Mouse (Mus musculus) midbrain, embryonic 14.5 days (tissue): ENCODE measurements around the gene Sdhaf4. TPM values are rescaled to one million over a fixed set of nuclear protein-coding genes. Genes with fewer than 3 reads are reported as not detected.

Source experiments
- ATAC-seq: fragments of 200-750 bp; cut with Nextera tagmentation; 2 replicates; pipeline ENCODE4 v1.8.0; 2017; ENCODE audit warnings: moderate number of reproducible peaks, moderate library complexity; ENCODE audit not compliant: low FRiP score, low TSS enrichment
- DNase-seq: peaks from one replicate; pipeline ENCODE4 v3.0.0-alpha.2; 2015
- H3K27ac ChIP-seq: fragments of 300-500 bp; sonication (generic); replicated peaks from 2 replicates; pipeline ENCODE4 v1.5.1; 2014; ENCODE audit warnings: mild to moderate bottlenecking, low read depth, low read length, moderate library complexity
- H3K27me3 ChIP-seq: fragments of 300-500 bp; sonication (generic); 2 replicates; pipeline ENCODE4 v1.6.1; 2014; ENCODE audit warnings: low read length, control low read depth, mixed read lengths; ENCODE audit not compliant: control insufficient read depth, insufficient read depth
- H3K36me3 ChIP-seq: fragments of 300-500 bp; sonication (generic); 2 replicates; pipeline ENCODE4 v1.6.1; 2014; ENCODE audit warnings: low read length, control low read depth; ENCODE audit not compliant: control insufficient read depth, insufficient read depth
- H3K4me1 ChIP-seq: fragments of 300-500 bp; sonication (generic); 2 replicates; pipeline ENCODE4 v1.6.1; 2014; ENCODE audit warnings: mild to moderate bottlenecking, antibody characterized with exemption, low read length, control low read depth; ENCODE audit not compliant: control insufficient read depth, insufficient read depth
- H3K4me2 ChIP-seq: fragments of 300-500 bp; sonication (generic); 2 replicates; pipeline ENCODE4 v1.6.1; 2014; ENCODE audit warnings: mild to moderate bottlenecking, low read length, moderate library complexity
- H3K4me3 ChIP-seq: fragments of 300-500 bp; sonication (generic); replicated peaks from 2 replicates; pipeline ENCODE4 v1.5.1; 2014; ENCODE audit warnings: low read depth, low read length
- H3K9ac ChIP-seq: fragments of 300-500 bp; sonication (generic); replicated peaks from 2 replicates; pipeline ENCODE4 v1.6.1; 2014; ENCODE audit warnings: mild to moderate bottlenecking, low read length, moderate library complexity
- H3K9me3 ChIP-seq: fragments of 300-500 bp; sonication (generic); 2 replicates; pipeline ENCODE4 v1.6.1; 2016; ENCODE audit warnings: low read length, control low read depth, mixed read lengths; ENCODE audit not compliant: control insufficient read depth
- WGBS: fragments of 180-500 bp; shearing (Covaris S2); extraction: QIAGEN DNeasy Blood & Tissue Kit; methylation state at CpG from one replicate; pipeline ENCODE4 v1.1.7; 2014; 5-methylcytosine and 5-hydroxymethylcytosine counted together
- polyA plus RNA-seq: library from polyadenylated mRNA; unstranded; fragments of >200 nt; fragmentation: Nextera tagmentation; extraction: Ambion mirVana; gene quantifications from 2 replicates; pipeline ENCODE4 v1.2.1, GENCODE M21; 2014

Sdhaf4 gene
- polyA plus RNA-seq = 115 and 124 TPM in 2 replicates

- Histone ChIP-seq H3K4me2 (peak within 1 kb of the TSS; percentile 70), H3K27me3 (no peaks in the 10 kb centered on the region), H3K4me1 (peaks cover 7% of the 10 kb centered on the region; the same call in 1 of the 2 replicates), H3K9ac (peak within 1 kb of the TSS; percentile 78), H3K36me3 (peaks cover 19% of the 10 kb centered on the region), H3K9me3 (no peaks in the 10 kb centered on the region), H3K4me3 (peak within 1 kb of the TSS; percentile 61), H3K27ac (peak within 1 kb of the TSS; percentile 91)
- ATAC-seq (peak; percentile 97), DNase-seq (peak; percentile 98)
- WGBS = 2% methylated on average over 47 of the region's 47 CpGs
Observed at GRCm38 (mm10) chr1:24005070-24005804, at the start of gene Sdhaf4. TSS of gene Sdhaf4 (minus strand) at chr1:24005656.

- no peaks in the 10 kb centered on the region for H3K4me1 ChIP-seq
- peaks cover 15% of the 10 kb centered on the region for H3K36me3 ChIP-seq
- H3K27me3 ChIP-seq = no peaks in the 10 kb centered on the region
- H3K27ac ChIP-seq = no peak overlapping the region
- no peaks in the 10 kb centered on the region for H3K9me3 ChIP-seq
- WGBS = 77% methylated on average over 6 of the region's 6 CpGs
- H3K4me3 ChIP-seq = no peak overlapping the region
- ATAC-seq (no peak), DNase-seq (no peak)
- H3K4me2 ChIP-seq = no peak overlapping the region
- no peak overlapping the region for H3K9ac ChIP-seq
Observed at GRCm38 (mm10) chr1:24046730-24047510, 41.5 kb upstream of the Sdhaf4 start.

GRCm38 (mm10) chr1:24045627-24046026 lies 40.2 kb upstream of the Sdhaf4 start:
- Histone ChIP-seq H3K27ac (no peak overlapping the region), H3K9ac (no peak overlapping the region), H3K4me2 (no peak overlapping the region), H3K36me3 (peaks cover 9% of the 10 kb centered on the region), H3K27me3 (no peaks in the 10 kb centered on the region), H3K4me1 (no peaks in the 10 kb centered on the region), H3K9me3 (no peaks in the 10 kb centered on the region), H3K4me3 (no peak overlapping the region)
- WGBS = 76% methylated on average over 5 of the region's 5 CpGs
- ATAC-seq (no peak), DNase-seq (no peak)

GRCm38 (mm10) chr1:24043007-24043406 lies 37.6 kb upstream of the Sdhaf4 start:
- H3K9ac ChIP-seq = no peak overlapping the region
- WGBS = 38% methylated on average over 5 of the region's 5 CpGs
- no peak overlapping the region for H3K27ac ChIP-seq
- H3K4me2 ChIP-seq = no peak overlapping the region
- H3K9me3 ChIP-seq = no peaks in the 10 kb centered on the region
- DNase-seq (no peak), ATAC-seq (no peak)
- no peaks in the 10 kb centered on the region for H3K4me1 ChIP-seq
- H3K36me3 ChIP-seq = peaks cover 11% of the 10 kb centered on the region; the same call in 1 of the 2 replicates
- H3K4me3 ChIP-seq = no peak overlapping the region
- no peaks in the 10 kb centered on the region for H3K27me3 ChIP-seq

GRCm38 (mm10) chr1:24033759-24034423 lies 28.4 kb upstream of the Sdhaf4 start:
- Histone ChIP-seq H3K27me3 (no peaks in the 10 kb centered on the region), H3K36me3 (peaks cover 23% of the 10 kb centered on the region), H3K4me3 (no peak overlapping the region), H3K4me2 (no peak overlapping the region), H3K27ac (no peak overlapping the region), H3K9ac (no peak overlapping the region), H3K9me3 (no peaks in the 10 kb centered on the region), H3K4me1 (no peaks in the 10 kb centered on the region)
- peak; percentile 71 for DNase-seq
- WGBS = 93% methylated on average over 2 of the region's 2 CpGs
- ATAC-seq = no peak

GRCm38 (mm10) chr1:24010821-24011220 lies 5.4 kb upstream of the Sdhaf4 start:
- no peak overlapping the region for H3K4me3 ChIP-seq
- H3K9ac ChIP-seq = no peak overlapping the region
- ATAC-seq (no peak), DNase-seq (no peak)
- 0 out of 2 replicates have a peak, but pooled peaks cover 12% of the 10 kb centered on the region for H3K36me3 ChIP-seq
- 94% methylated on average over 6 of the region's 6 CpGs for WGBS
- H3K27ac ChIP-seq = no peak overlapping the region
- no peak overlapping the region for H3K4me2 ChIP-seq
- H3K9me3 ChIP-seq = no peaks in the 10 kb centered on the region
- no peaks in the 10 kb centered on the region for H3K27me3 ChIP-seq
- H3K4me1 ChIP-seq = no peaks in the 10 kb centered on the region

GRCm38 (mm10) chr1:24010016-24010415 lies 4.6 kb upstream of the Sdhaf4 start:
- Histone ChIP-seq H3K4me3 (no peak overlapping the region), H3K4me1 (no peaks in the 10 kb centered on the region), H3K9me3 (no peaks in the 10 kb centered on the region), H3K9ac (no peak overlapping the region), H3K27ac (no peak overlapping the region), H3K4me2 (no peak overlapping the region), H3K36me3 (0 out of 2 replicates have a peak, but pooled peaks cover 8% of the 10 kb centered on the region), H3K27me3 (no peaks in the 10 kb centered on the region)
- ATAC-seq = no peak
- 97% methylated on average over 6 of the region's 6 CpGs for WGBS
- no peak for DNase-seq

GRCm38 (mm10) chr1:24007621-24008020 lies 2.2 kb upstream of the Sdhaf4 start:
- 88% methylated on average over 8 of the region's 8 CpGs for WGBS
- Histone ChIP-seq H3K9me3 (no peaks in the 10 kb centered on the region), H3K36me3 (peaks cover 4% of the 10 kb centered on the region; the same call in 1 of the 2 replicates), H3K4me1 (peaks cover 7% of the 10 kb centered on the region; the same call in 1 of the 2 replicates), H3K9ac (no peak overlapping the region), H3K4me3 (no peak overlapping the region), H3K27ac (no peak overlapping the region), H3K4me2 (no peak overlapping the region), H3K27me3 (no peaks in the 10 kb centered on the region)
- no peak for ATAC-seq
- no peak for DNase-seq
